Mouse (Mus musculus) bone marrow macrophage, adult 2 months (primary cell): ENCODE measurements around the gene Adap1. TPM values are rescaled to one million over a fixed set of nuclear protein-coding genes. Genes with fewer than 3 reads are reported as not detected.

Source experiments
- H3K27ac ChIP-seq: 2 replicates; pipeline ENCODE4 v1.5.1; 2012; ENCODE audit warnings: low read depth, low read length; ENCODE audit not compliant: insufficient read depth
- H3K4me1 ChIP-seq: 2 replicates; pipeline ENCODE4 v1.6.1; 2012; ENCODE audit warnings: low read length; ENCODE audit not compliant: control insufficient read depth, insufficient read depth
- H3K4me3 ChIP-seq: 2 replicates; pipeline ENCODE4 v1.5.1; 2012; ENCODE audit warnings: mild to moderate bottlenecking, low read length, moderate library complexity; ENCODE audit not compliant: insufficient read depth
- CTCF ChIP-seq: IDR thresholded peaks from 2 replicates; pipeline ENCODE4 v1.5.1; 2012; ENCODE audit warnings: low read depth, mild to moderate bottlenecking, low read length, moderate library complexity
- POLR2A ChIP-seq: IDR thresholded peaks from 2 replicates; pipeline ENCODE4 v1.6.1; 2012; ENCODE audit warnings: mild to moderate bottlenecking, low read depth, low read length, borderline replicate concordance
- polyA plus RNA-seq: library from polyadenylated mRNA; stranded (reverse); fragments of >200 nt; gene quantifications from 2 replicates; pipeline ENCODE4 v1.2.4, GENCODE M21; 2012; ENCODE audit not compliant: missing spikeins, insufficient read depth, insufficient read length

Adap1 gene
- polyA plus RNA-seq, 1 experiment, result 77.1 TPM

DNA sequence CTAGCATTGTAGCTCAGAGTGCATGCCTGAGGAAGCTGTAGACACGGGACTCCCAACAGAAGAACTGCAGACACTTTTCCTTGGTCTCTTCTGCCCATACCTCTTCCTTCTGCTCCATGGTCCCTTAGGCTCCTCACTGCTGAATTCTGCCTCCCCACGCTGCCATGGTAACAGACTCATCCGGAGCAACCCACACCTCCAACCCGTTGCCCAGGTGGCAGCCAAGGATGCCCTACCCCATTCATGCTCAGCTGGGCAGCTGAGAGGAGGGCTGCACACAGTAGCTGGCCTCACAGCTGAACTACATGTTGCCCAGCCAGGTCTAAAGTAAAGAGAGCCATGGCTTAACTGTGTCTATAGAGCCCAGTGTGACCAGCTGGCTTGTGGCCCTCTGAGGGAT is 36.8 kb downstream of the Adap1 start:
- Histone ChIP-seq H3K4me3 (no peak overlapping the region), H3K27ac (peak overlapping the region; percentile 97), H3K4me1 (peaks cover 62% of the 10 kb centered on the region)
- TF ChIP-seq POLR2A, result no peak
- TF ChIP-seq CTCF, result no peak

DNA sequence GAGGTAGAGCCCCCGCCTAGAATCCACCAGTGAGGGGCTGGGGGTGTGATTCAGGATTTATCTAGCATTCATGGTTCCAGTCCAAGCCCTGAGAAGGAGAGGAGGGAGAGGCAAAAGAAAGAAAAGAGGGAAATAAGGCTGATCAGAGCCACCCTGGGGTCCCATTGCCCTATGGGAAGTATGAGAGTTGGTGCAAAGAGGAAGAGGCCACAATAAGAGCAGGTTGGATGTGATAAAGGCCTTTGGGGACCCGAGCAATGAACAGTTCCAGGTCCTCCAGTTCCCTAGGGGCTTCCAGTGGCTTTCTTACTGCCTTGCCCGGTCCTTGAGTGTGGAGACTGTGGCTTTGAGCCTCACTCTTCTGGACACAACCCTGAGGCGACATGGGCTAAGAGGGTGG is 37.6 kb downstream of the Adap1 start:
- peak overlapping the region; percentile 97 for H3K27ac ChIP-seq
- H3K4me1 ChIP-seq, result peaks cover 55% of the 10 kb centered on the region
- H3K4me3 ChIP-seq, result no peak overlapping the region
- TF ChIP-seq POLR2A (no peak), CTCF (no peak)

DNA sequence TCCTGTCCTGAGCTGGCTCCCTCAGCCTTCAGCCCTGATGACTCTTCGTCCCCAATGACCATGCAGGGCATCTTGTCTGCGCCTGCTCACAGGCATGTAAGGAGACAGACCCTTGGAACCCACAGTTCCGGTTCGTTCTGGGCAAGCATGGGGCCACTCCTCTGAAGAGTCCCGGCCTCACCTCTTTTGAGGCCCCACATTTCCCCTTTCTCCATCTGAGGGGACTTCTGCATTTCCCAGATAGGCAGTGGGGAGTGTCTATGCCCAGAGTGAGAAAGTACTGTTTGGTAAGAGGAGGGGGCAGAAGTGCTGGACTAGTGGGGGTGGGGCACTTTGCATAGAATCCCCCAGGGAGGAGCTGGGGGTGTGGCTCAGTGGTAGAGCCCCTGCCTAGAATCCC is 38.3 kb downstream of the Adap1 start:
- TF ChIP-seq CTCF, result no peak
- TF ChIP-seq POLR2A, result no peak
- peak overlapping the region; percentile 15 for H3K4me3 ChIP-seq
- peak overlapping the region; percentile 97 for H3K27ac ChIP-seq
- H3K4me1 ChIP-seq, result peaks cover 57% of the 10 kb centered on the region

DNA sequence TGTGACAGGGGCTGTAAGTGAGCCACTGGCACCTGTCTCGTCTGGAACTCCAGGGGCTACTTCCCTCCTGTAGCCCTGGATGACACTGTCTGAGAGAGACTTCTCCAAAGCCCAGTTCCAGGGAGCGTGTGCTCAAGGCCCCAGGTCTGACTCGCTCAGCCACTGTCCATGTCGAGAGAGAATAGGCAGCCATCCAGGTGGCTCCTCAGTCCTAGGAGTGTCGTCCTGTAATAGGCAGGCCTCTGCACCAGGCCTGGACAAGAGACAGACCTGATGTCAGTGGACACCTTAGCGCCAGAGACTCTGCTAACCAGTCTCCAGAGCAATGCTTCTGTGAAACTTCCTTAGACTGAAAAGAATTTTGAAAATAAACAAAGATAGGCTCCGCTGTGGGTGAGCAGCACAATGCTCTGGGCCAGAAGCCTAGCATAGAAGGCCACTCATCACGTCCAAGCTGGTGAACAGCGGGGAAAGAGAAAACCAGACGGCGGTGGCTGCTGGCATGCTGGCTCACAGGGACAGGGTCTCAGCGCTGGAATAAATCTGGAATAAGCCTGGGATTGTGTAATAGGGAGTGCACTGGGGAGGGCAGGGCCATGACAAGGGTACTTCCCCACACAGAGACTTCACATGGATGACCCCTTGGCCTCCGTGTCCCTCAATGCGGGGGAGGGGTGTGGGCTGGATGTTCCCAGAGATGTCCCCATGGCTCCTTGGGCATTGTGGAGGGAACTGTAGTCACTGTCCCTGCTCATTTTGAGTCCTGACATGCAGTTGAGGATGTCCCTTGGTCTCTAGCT is 39.1 kb downstream of the Adap1 start:
- no peak for TF ChIP-seq POLR2A
- TF ChIP-seq CTCF, result no peak
- Histone ChIP-seq H3K27ac (peak overlapping the region; percentile 97), H3K4me1 (peaks cover 57% of the 10 kb centered on the region), H3K4me3 (peak overlapping the region; percentile 15)

DNA sequence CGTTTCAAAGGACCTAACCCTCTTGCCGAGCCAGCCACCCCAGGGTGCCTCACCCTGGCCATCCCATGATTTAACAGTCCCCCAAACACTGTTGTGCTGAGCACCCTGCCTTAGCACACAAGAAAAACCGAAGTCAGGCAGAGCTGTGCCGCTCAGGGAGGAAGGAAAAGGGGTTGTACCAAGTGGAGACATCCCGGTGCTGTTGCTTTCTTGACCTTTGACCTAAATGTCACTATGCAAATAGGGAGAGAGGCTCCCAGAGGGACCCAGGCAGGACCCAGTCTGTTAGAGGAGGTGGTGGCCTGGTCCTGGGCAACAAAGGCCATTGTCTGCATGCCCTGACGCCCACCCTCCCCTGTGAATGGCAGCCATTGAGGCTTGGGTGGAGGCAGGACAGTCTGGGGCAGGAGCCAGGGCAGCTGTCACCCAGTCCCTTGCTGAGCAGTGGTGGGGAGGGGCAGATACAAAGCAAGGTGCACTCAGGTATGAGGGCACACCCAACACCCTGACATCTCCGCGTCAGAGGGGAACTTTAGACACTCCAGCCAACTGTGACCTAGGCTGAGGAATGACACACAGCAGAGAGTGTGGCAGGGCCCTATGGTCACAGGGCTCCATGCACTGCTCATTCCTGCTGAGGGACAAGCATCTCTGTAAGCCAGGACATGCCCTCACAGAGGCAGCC is 39.9 kb downstream of the Adap1 start:
- TF ChIP-seq POLR2A, result no peak
- no peak for TF ChIP-seq CTCF
- Histone ChIP-seq H3K4me3 (no peak overlapping the region), H3K4me1 (peaks cover 52% of the 10 kb centered on the region), H3K27ac (peak overlapping the region; percentile 97)

DNA sequence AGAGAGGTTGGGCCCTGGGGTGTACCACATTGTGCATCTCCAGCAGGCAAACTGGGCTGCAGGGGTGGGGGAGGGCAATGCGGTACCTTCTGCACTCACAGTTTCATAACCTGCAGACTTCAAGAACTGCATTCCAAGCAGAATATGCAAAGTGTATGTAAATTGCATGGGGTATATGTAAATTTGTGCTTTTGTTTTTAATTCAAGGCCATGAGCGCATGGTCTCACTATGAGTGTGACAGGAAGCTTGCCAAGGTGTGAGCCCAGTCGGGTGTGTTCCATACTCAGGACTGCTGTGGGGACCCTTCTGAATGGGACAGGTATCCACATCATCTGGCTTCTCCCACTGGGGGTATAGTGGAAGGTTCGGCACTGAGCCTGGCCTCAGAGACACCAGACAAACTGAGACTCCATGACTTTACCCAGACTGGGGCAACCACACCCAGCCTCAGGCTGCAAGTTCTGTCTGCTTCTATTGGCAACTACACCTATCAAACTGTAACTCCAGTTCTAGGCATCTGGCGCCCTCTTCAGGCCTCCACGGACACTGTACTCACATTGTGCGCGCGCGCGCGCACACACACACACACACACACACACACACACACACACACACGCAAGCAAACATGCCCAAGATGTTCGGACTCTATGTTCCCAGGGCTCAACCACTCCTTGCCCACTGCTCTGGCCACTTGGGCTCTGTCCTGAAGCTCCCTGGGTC is 41.8 kb downstream of the Adap1 start:
- Histone ChIP-seq H3K4me3 (no peak overlapping the region), H3K4me1 (peaks cover 43% of the 10 kb centered on the region), H3K27ac (no peak overlapping the region)
- TF ChIP-seq POLR2A (no peak), CTCF (no peak)

DNA sequence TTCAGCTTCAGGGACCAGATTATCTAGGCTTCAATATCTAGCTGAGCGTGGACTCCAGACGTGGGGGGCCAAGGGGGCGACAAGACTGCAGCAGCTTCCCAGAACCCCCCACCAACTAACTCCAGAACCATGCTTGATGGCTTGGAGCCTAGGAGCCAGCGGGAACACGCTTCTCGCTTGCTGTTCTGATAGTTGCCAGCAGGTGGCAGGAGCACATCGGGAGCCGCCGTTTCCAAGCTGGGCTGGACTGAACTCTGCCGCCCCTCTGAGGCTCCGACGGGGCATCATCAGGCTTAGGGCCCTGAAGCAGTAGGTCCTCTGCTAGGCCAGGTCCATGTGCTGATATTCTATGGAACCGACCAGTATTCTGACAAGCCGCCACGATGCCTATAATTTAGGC is 43.2 kb downstream of the Adap1 start:
- Histone ChIP-seq H3K4me3 (no peak overlapping the region), H3K27ac (no peak overlapping the region), H3K4me1 (peaks cover 32% of the 10 kb centered on the region)
- TF ChIP-seq CTCF, result peak; percentile 92
- TF ChIP-seq POLR2A, result no peak

DNA sequence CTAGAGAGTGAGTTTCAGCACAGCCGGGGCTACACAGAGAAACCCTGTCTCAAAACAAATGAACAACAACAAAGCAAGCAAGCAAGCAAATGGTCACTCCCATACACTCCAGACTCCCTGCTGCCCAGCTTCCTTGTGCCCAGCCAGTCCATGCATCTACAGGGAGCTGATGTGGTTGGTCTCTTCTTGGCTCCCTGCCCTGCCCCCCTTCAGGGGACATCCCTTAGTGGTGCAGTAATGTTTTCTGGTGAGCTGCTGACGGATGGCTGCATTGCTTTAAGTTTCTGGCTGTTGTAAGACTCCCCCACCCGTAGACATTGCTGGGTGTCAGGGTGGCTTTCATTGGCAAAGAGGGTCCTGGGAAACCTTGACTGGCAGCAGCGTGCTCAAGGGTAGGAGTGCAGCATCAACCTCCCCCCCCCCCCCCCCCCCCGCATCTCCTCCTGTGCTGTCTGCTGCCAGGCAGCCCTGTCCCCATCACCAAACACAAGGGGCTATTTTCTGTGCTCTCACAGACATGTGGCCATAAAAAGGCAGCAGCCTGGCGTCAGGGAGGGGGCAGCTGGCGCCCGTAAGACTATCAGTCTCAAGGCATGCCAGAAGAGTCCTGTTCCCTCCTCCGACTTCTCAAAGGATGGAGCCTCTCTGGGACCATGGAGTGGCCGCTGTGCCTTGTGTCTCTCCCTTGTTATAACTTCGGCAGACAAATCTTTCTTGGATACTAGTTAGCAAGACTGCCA is 43.9 kb downstream of the Adap1 start:
- TF ChIP-seq CTCF (no peak), POLR2A (no peak)
- no peak overlapping the region for H3K27ac ChIP-seq
- peaks cover 27% of the 10 kb centered on the region for H3K4me1 ChIP-seq
- H3K4me3 ChIP-seq, result no peak overlapping the region

DNA sequence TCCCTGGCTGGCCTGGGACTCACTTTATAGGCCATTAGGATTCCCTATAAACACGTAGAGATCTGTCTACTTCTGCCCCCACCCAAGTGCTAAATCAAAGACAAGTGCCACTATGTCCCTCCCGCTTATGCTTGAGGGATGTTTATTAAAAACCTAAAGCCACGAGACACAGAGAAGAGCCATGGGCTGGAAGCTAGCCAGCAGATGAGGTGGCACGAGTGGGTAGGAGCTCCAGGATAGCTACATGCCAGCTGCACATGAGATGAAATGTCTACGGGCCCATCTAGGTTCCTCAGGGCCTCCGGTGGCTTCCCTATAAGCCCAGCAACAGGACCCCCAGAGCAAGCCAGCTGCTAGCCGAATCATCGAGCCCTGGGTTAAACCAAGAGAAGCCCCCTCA is 48.1 kb downstream of the Adap1 start:
- H3K4me3 ChIP-seq, result no peak overlapping the region
- H3K27ac ChIP-seq, result no peak overlapping the region
- no peaks in the 10 kb centered on the region for H3K4me1 ChIP-seq
- TF ChIP-seq CTCF, result no peak
- no peak for TF ChIP-seq POLR2A
